Mouse (Mus musculus) adrenal gland, adult 8-10 months (tissue): ENCODE results near the gene Ccndbp1. TPM values are rescaled to one million over a fixed set of nuclear protein-coding genes. Genes with fewer than 3 reads are reported as not detected.

Experiments
- microRNA-seq, 2 experiments: library from miRNA; unstranded; fragments of <30 nt; microRNA quantifications; one replicate each; pipeline ENCODE4 v1.2.0; 2022
- total RNA-seq, 4 experiments: library from RNA; stranded (reverse); gene quantifications; 2 replicates each; pipeline ENCODE4 v1.2.4; 2022

Gene Ccndbp1
- total RNA-seq, 4 experiments from 2014 or later = 51.5 to 62.7 (median 55.9) TPM

Small RNA genes within 50 kb of the gene (microRNA-seq; reads per million reads assigned to microRNA genes)
- 0 reads per million in 2 experiments for gene Gm44325

Other genes with a start within 250 kb of the Ccndbp1 start
- 10 to 100 TPM; 16.9 to 36.8 (median 26.0) TPM for gene Cdan1, start 158.3 kb upstream of the Ccndbp1 start, total RNA-seq
- 10 to 100 TPM; 12.5 to 21.0 (median 16.8) TPM for gene Ttbk2, start 157.8 kb upstream of the Ccndbp1 start, total RNA-seq
- 10 to 100 TPM; 32.3 to 48.7 (median 42.6) TPM for gene Ubr1, start 37.7 kb upstream of the Ccndbp1 start, total RNA-seq
- gene Tmem62, start 31.4 kb upstream of the Ccndbp1 start, total RNA-seq = 10 to 100 TPM in 3 of 4 experiments, 1 to 10 TPM in 1; 9.7 to 25.4 (median 21.2) TPM
- under 1 TPM in 1 of 4 experiments, not detected in 3; 0.58 TPM for gene Epb42, start 28.7 kb downstream of the Ccndbp1 start, total RNA-seq
- under 1 TPM in 2 of 4 experiments, not detected in 2; 0.12 TPM for gene Tgm5, start 77.4 kb downstream of the Ccndbp1 start, total RNA-seq
- under 1 TPM in 1 of 4 experiments, not detected in 3; 0.31 TPM for gene Tgm7, start 101.4 kb downstream of the Ccndbp1 start, total RNA-seq
- 10 to 100 TPM; 20.0 to 26.3 (median 25.4) TPM for gene Adal, start 132.0 kb downstream of the Ccndbp1 start, total RNA-seq
- 10 to 100 TPM in 3 of 4 experiments, 1 to 10 TPM in 1; 9.3 to 11.4 (median 11.2) TPM for gene Lcmt2, start 132.2 kb downstream of the Ccndbp1 start, total RNA-seq
- 10 to 100 TPM; 43.8 to 53.2 (median 44.6) TPM for gene Tubgcp4, start 162.3 kb downstream of the Ccndbp1 start, total RNA-seq
- gene Zscan29, start 162.7 kb downstream of the Ccndbp1 start, total RNA-seq = 10 to 100 TPM; 16.8 to 19.6 (median 18.6) TPM